ENCODE assay signal across 18 mouse cellular contexts in the genomic region with DNA sequence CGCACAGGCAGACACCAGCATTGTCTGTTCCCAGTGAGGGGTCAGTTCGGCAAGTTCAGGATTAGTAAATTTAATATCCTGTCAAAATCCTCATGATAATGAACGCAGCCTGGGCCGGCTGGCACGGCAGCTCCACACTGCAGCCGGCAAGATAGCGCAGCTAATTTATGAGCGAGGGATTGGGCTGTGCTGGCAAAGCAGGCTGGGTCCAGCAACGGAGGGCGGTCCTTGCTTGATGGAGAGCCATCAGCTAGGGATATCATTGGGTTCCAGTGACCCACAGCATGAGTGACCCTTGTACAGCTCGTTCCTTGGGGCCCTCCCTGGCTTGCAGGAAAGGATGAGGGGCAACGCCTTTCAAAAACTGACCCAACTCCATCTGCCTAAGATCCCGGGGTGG. TPM values are rescaled to one million over a fixed set of nuclear protein-coding genes. Genes with fewer than 3 reads are reported as not detected.
DNase-seq lines count a peak whose midpoint lies in the region; ATAC-seq and TF ChIP-seq lines count a peak whose summit lies in the region.
"Had no signal": no experiment of that assay in that cellular context is flagged by ENCODE, and none has a peak within 500 bp of the region (broad histone marks: within the 10 kb centered on the region; RNA-seq: fewer than 3 reads in every experiment).

No protein-coding gene starts in this region.

- WGBS in forebrain, embryonic 11.5 days, result 33% methylated on average over 13 of the region's 13 CpGs
- WGBS in hindbrain, embryonic 13.5 days, result 23% methylated on average over 13 of the region's 13 CpGs
- WGBS in midbrain, embryonic 15.5 days, result 23% methylated on average over 13 of the region's 13 CpGs

- H3K9ac ChIP-seq in forebrain, embryonic 11.5 days (ENCODE audit: low read length), result peak overlapping the region; percentile 27; the same call in 1 of the 2 replicates
- H3K9ac ChIP-seq in hindbrain, embryonic 13.5 days, result peak overlapping the region; percentile 59
- peak overlapping the region; percentile 1; the same call in 1 of the 2 replicates for H3K9ac ChIP-seq in midbrain, embryonic 15.5 days
- H3K9ac ChIP-seq: liver, embryonic 13.5 days had no signal

- peak overlapping the region; percentile 80 for H3K27ac ChIP-seq in forebrain, embryonic 11.5 days (ENCODE audit: low read depth, low read length)
- H3K27ac ChIP-seq in hindbrain, embryonic 13.5 days, result peak overlapping the region; percentile 77
- peak overlapping the region; percentile 65 for H3K27ac ChIP-seq in midbrain, embryonic 15.5 days
- H3K27ac ChIP-seq: liver, embryonic 13.5 days had no signal

- no peak for TF ChIP-seq CTCF in brain, embryonic 14.5 days (IDR thresholded peaks at IDR 0.05; ENCODE audit: borderline replicate concordance, extremely low read depth, insufficient read depth, insufficient read length)

- peak; percentile 80 for DNase-seq in brain, embryonic 14.5 days (ENCODE audit: low read depth)
- DNase-seq in forebrain, embryonic 11.5 days (ENCODE audit: low spot score), result no peak
- no peak for DNase-seq in thymus, postnatal 0 days (ENCODE audit: low spot score)
- no peak for DNase-seq in frontal cortex, postnatal 25 days (ENCODE audit: low spot score in 2 of 2)
- no peak for DNase-seq in gastrocnemius, postnatal 4 days (ENCODE audit: low spot score in 2 of 2)
- DNase-seq: cerebellum, adult 18-20 months; gastrocnemius, postnatal 36 days; kidney, postnatal 25 days; left cerebral cortex, postnatal 4 days; liver, embryonic 13.5 days; lung, postnatal 10 days; thymus, postnatal 14 days had no signal

- ATAC-seq in forebrain, embryonic 11.5 days (replicated peaks; ENCODE audit: low FRiP score), result peak; percentile 47; the same call in 1 of the 2 replicates
- ATAC-seq in hindbrain, embryonic 13.5 days (ENCODE audit: low FRiP score), result peak; percentile 36; the same call in 1 of the 2 replicates
- ATAC-seq in midbrain, embryonic 15.5 days (replicated peaks), result peak; percentile 55
- ATAC-seq: CD4-positive, CD25-positive, alpha-beta regulatory T cell, adult 4 months; inflammation-experienced regulatory T-cells, adult 6 months had no signal

- H3K4me1 ChIP-seq in forebrain, embryonic 11.5 days (replicated peaks; ENCODE audit: control insufficient read depth, insufficient read depth, low read length), result peaks cover 34% of the 10 kb centered on the region
- peaks cover 60% of the 10 kb centered on the region for H3K4me1 ChIP-seq in hindbrain, embryonic 13.5 days (replicated peaks)
- peaks cover 52% of the 10 kb centered on the region for H3K4me1 ChIP-seq in midbrain, embryonic 15.5 days
- H3K4me1 ChIP-seq: liver, embryonic 13.5 days had no signal

- no peaks in the 10 kb centered on the region for H3K36me3 ChIP-seq in forebrain, embryonic 11.5 days (ENCODE audit: control insufficient read depth, insufficient read depth, low read length)
- no peaks in the 10 kb centered on the region for H3K36me3 ChIP-seq in hindbrain, embryonic 13.5 days
- H3K36me3 ChIP-seq in midbrain, embryonic 15.5 days (replicated peaks), result no peaks in the 10 kb centered on the region
- H3K36me3 ChIP-seq: liver, embryonic 13.5 days had no signal

- no peak for TF ChIP-seq POLR2A in brain, embryonic 14.5 days (IDR thresholded peaks at IDR 0.05; ENCODE audit: borderline replicate concordance, extremely low read depth, insufficient read depth, insufficient read length, poor library complexity, severe bottlenecking)

- H3K4me2 ChIP-seq in forebrain, embryonic 11.5 days (ENCODE audit: low read depth, low read length, severe bottlenecking), result peak overlapping the region; percentile 38
- H3K4me2 ChIP-seq in hindbrain, embryonic 13.5 days, result peak overlapping the region; percentile 46
- peak overlapping the region; percentile 36 for H3K4me2 ChIP-seq in midbrain, embryonic 15.5 days
- H3K4me2 ChIP-seq: liver, embryonic 13.5 days had no signal

- no peak overlapping the region for H3K4me3 ChIP-seq in forebrain, embryonic 11.5 days (ENCODE audit: low read depth, low read length)
- H3K4me3 ChIP-seq in hindbrain, embryonic 13.5 days, result 0 out of 2 replicates have a peak overlapping the region, but pooled peaks have one; percentile 11
- no peak overlapping the region for H3K4me3 ChIP-seq in midbrain, embryonic 15.5 days
- H3K4me3 ChIP-seq: liver, embryonic 13.5 days had no signal

- H3K9me3 ChIP-seq in forebrain, embryonic 11.5 days (ENCODE audit: control insufficient read depth, low read length), result no peaks in the 10 kb centered on the region
- H3K9me3 ChIP-seq in hindbrain, embryonic 13.5 days, result no peaks in the 10 kb centered on the region
- H3K9me3 ChIP-seq in midbrain, embryonic 15.5 days, result no peaks in the 10 kb centered on the region
- H3K9me3 ChIP-seq: liver, embryonic 13.5 days had no signal

- peaks cover 55% of the 10 kb centered on the region for H3K27me3 ChIP-seq in forebrain, embryonic 11.5 days (ENCODE audit: control insufficient read depth, insufficient read depth, low read length)
- H3K27me3 ChIP-seq in hindbrain, embryonic 13.5 days, result peaks cover 81% of the 10 kb centered on the region
- peaks cover 64% of the 10 kb centered on the region for H3K27me3 ChIP-seq in midbrain, embryonic 15.5 days (replicated peaks)

RNA-seq across cellular contexts. Expression of gene A230072I06Rik, which starts 48.6 kb away (rescaled TPM):
- polyA plus RNA-seq in brain, embryonic 14.5 days (2012; rRNA removed), result 0.11 and 0.29 TPM in 2 replicates
- not detected in 2 replicates for polyA plus RNA-seq in forebrain, embryonic 11.5 days (2014; fragmentation: Nextera tagmentation; extraction: Ambion mirVana)
- polyA plus RNA-seq in hindbrain, embryonic 13.5 days (2015; fragmentation: Nextera tagmentation; extraction: Ambion mirVana), result 0.09 TPM in 1 of 2 replicates, not detected in the other
- polyA plus RNA-seq in midbrain, embryonic 15.5 days (2015; fragmentation: Nextera tagmentation; extraction: Ambion mirVana), result 0.09 and 0.15 TPM in 2 replicates
- polyA plus RNA-seq in thymus, postnatal 0 days (2015; fragmentation: Nextera tagmentation; extraction: Ambion mirVana), result not detected in 2 replicates
- not detected for total RNA-seq in gastrocnemius, postnatal 4 days (2021)
- total RNA-seq: gastrocnemius, postnatal 36 days had no signal
- polyA plus RNA-seq: CD4-positive, CD25-positive, alpha-beta regulatory T cell, adult 4 months; heart, embryonic 14.5 days; inflammation-experienced regulatory T-cells, adult 6 months; liver, embryonic 13.5 days; stomach, embryonic 14.5 days had no signal

Comparison
In these comparisons a context has a peak if more than half of its experiments do, and no peak if none do; other contexts are left out.
1. H3K9ac ChIP-seq: peak in every context shown above with its lines; median percentile 59 in hindbrain, embryonic 13.5 days; 27 in forebrain, embryonic 11.5 days; 1 in midbrain, embryonic 15.5 days.